Mouse (Mus musculus): ENCODE data around the gene Tmem222. TPM values are rescaled to one million over a fixed set of nuclear protein-coding genes. Genes with fewer than 3 reads are reported as not detected.

Tmem222 gene
- polyA plus RNA-seq, 1 experiment from 2014 or later = 82.8 TPM

DNA sequence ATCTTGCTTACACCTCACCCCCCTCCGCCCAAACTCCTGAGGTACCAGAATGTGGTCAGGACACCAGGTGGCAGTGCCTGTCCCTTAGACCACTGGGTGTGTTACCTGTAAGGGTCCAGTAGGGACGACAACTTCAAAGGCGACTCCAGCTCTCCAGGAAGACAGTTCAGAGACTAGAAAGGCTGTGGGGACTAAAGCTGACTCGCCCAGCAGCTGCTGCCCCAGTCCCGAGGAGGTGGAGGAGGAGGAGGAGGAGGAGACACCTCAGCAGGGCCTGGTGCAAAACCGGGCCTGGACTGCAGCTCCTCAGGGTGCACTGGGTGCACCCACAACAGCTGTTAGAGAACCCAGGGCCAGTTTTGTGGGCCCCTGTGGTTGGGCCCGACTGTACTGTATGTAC, 14.7 kb downstream of the Tmem222 start, which contains the start of gene Sytl1:
TSS of gene Sytl1 (minus strand) at position 232 of the 400 bp plus-strand sequence.
- Histone ChIP-seq H3K4me3 (ENCODE audit: low read depth, low read length) (no peak within 1 kb of the TSS), H3K4me2 (replicated peaks; ENCODE audit: low read depth, low read length) (no peak within 1 kb of the TSS), H3K27me3 (ENCODE audit: control insufficient read depth, insufficient read depth, low read length) (peaks cover 1% of the 10 kb centered on the region; the same call in 1 of the 2 replicates), H3K4me1 (replicated peaks; ENCODE audit: control insufficient read depth, insufficient read depth, low read length) (no peaks in the 10 kb centered on the region), H3K9ac (ENCODE audit: low read depth, low read length) (no peak within 1 kb of the TSS), H3K36me3 (ENCODE audit: control insufficient read depth, insufficient read depth, low read length) (peaks cover 9% of the 10 kb centered on the region), H3K9me3 (ENCODE audit: control insufficient read depth, low read length) (no peaks in the 10 kb centered on the region), H3K27ac (ENCODE audit: low read depth, low read length) (no peak within 1 kb of the TSS)
- DNase-seq (ENCODE audit: low spot score) (no peak), ATAC-seq (ENCODE audit: low FRiP score) (no peak)
- WGBS = 36% methylated on average over 7 of the region's 7 CpGs

DNA sequence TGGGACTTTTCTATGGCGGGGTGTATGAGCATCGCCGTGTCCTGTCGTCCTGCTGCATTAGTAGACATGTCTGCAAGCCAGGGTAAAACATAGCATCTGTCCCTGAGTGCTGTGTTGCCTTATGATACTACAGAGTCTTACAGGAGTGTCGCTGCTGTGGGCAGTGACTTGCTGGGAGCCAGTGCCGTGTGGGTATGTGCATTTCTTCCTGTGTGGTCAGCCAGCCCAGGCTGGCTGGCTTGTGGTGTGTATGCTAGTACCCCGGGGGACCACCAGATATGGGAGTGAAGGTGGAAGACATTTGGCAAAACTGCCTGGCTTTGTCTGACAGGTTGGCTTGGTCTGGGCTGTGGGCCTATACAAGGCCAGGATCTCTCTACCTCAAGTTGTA, 15.2 kb downstream of the Tmem222 start:
- Histone ChIP-seq H3K9ac (ENCODE audit: low read depth, low read length) (no peak overlapping the region), H3K4me3 (ENCODE audit: low read depth, low read length) (no peak overlapping the region), H3K36me3 (ENCODE audit: control insufficient read depth, insufficient read depth, low read length) (peaks cover 9% of the 10 kb centered on the region), H3K9me3 (ENCODE audit: control insufficient read depth, low read length) (no peaks in the 10 kb centered on the region), H3K27me3 (ENCODE audit: control insufficient read depth, insufficient read depth, low read length) (peaks cover 2% of the 10 kb centered on the region; the same call in 1 of the 2 replicates), H3K4me2 (replicated peaks; ENCODE audit: low read depth, low read length) (no peak overlapping the region), H3K4me1 (replicated peaks; ENCODE audit: control insufficient read depth, insufficient read depth, low read length) (no peaks in the 10 kb centered on the region), H3K27ac (ENCODE audit: low read depth, low read length) (no peak overlapping the region)
- DNase-seq (ENCODE audit: low spot score) (no peak), ATAC-seq (ENCODE audit: low FRiP score) (no peak)
- 61% methylated on average over 7 of the region's 7 CpGs for WGBS

DNA sequence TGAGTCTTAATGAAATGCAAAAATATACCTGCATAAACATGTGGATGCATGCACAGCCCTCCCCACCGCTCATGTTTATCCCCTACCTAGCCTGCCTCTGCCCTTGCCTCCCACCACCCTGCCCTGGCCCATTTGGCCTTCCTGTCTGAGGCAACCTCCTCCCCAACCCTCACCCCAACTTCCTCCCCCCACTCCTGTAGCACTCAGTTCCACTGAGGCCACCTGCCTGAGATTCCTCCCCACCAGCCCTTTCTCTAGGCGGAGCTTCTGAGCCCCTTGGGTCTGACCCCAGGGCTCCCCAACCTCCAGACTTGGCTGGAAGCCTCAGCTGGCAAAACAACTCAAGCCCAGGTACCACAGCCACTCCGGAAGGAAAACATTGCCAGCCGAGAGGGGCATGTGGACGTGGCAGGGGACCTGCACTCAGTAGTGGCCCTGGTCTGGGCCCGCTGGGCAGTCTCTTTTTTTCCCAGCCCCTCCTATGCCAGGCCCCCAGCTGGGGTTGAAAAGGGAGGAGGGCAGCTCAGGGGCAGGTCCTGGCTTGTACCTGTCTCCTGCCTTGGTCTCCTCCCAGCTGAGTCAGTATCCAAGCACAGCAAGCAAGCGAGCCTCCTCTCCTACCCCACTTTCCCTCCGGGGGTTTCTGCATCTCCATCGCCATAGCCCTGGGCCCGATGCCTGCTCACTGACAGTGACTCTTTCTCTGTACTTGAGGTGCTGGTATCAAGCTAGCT, 15.8 kb downstream of the Tmem222 start:
- no peak for ATAC-seq (ENCODE audit: low FRiP score)
- H3K4me3 ChIP-seq (ENCODE audit: low read depth, low read length) = no peak overlapping the region
- H3K36me3 ChIP-seq (ENCODE audit: control insufficient read depth, insufficient read depth, low read length) = peaks cover 9% of the 10 kb centered on the region
- H3K27me3 ChIP-seq (ENCODE audit: control insufficient read depth, insufficient read depth, low read length) = peaks cover 4% of the 10 kb centered on the region; the same call in 1 of the 2 replicates
- no peak overlapping the region for H3K27ac ChIP-seq (ENCODE audit: low read depth, low read length)
- H3K9ac ChIP-seq (ENCODE audit: low read depth, low read length) = no peak overlapping the region
- DNase-seq (ENCODE audit: low spot score) = no peak
- H3K9me3 ChIP-seq (ENCODE audit: control insufficient read depth, low read length) = no peaks in the 10 kb centered on the region
- 45% methylated on average over 10 of the region's 10 CpGs for WGBS
- H3K4me2 ChIP-seq (replicated peaks; ENCODE audit: low read depth, low read length) = no peak overlapping the region
- no peaks in the 10 kb centered on the region for H3K4me1 ChIP-seq (replicated peaks; ENCODE audit: control insufficient read depth, insufficient read depth, low read length)

DNA sequence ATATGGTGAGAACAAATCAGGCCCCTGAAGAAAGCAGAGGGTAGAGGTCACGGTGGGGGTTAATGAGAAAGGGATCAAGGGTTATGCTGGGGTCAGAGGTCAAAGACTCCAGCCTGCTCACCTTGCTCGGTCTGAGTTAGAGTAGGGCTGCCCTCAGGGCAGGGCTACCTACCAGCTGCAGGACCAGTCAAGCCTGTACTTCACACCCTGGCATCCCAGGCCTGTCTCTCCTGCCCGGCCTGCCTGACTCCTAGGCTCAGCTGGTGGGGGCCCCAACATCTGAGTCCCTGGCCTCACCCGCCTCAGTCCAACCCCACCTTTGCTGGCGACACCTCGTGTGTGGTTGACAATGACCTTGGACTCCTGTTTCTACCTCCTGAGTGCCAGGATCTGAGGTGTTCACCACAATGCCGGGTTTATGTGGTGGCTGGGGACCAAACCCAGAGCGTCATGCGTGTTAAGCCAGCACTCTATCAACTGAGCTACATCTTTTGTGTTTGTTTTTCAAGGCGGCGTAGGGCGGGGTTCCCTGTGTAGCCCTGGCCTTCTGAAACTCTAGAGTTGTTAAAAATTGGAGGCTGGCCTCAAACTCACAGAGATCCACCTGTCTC, 19.7 kb downstream of the Tmem222 start:
- DNase-seq (ENCODE audit: low spot score) = no peak
- 78% methylated on average over 12 of the region's 12 CpGs for WGBS
- peaks cover 15% of the 10 kb centered on the region for H3K27me3 ChIP-seq (ENCODE audit: control insufficient read depth, insufficient read depth, low read length)

DNA sequence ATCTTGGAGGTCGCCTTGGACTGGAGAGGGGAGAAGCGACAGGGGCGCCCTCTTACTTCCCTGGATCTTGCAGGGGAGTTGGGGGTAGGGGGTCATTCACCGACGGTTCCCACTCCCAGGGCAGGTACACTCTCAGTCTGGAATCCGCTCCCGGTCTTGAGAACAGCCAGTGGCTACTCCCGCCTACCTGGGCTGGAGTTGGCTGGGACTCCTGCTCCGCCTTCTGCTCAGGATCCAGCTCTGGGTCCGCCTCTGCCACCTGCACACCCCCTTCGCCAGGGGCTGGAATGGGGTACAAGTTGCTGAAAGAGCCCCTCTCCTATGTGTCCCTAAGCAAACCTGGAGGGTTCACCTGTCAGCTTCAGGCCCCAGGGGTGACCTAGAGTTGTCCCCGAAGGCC, 20.4 kb downstream of the Tmem222 start:
- DNase-seq (ENCODE audit: low spot score) (no peak), ATAC-seq (ENCODE audit: low FRiP score) (no peak)
- H3K36me3 ChIP-seq (ENCODE audit: control insufficient read depth, insufficient read depth, low read length) = no peaks in the 10 kb centered on the region
- 27% methylated on average over 12 of the region's 12 CpGs for WGBS
- no peaks in the 10 kb centered on the region for H3K4me1 ChIP-seq (replicated peaks; ENCODE audit: control insufficient read depth, insufficient read depth, low read length)
- H3K27ac ChIP-seq (ENCODE audit: low read depth, low read length) = no peak overlapping the region
- H3K9me3 ChIP-seq (ENCODE audit: control insufficient read depth, low read length) = no peaks in the 10 kb centered on the region
- H3K27me3 ChIP-seq (ENCODE audit: control insufficient read depth, insufficient read depth, low read length) = peaks cover 19% of the 10 kb centered on the region
- H3K4me2 ChIP-seq (replicated peaks; ENCODE audit: low read depth, low read length) = no peak overlapping the region
- H3K4me3 ChIP-seq (ENCODE audit: low read depth, low read length) = no peak overlapping the region
- no peak overlapping the region for H3K9ac ChIP-seq (ENCODE audit: low read depth, low read length)

More for the DNA sequence above, 19.7 kb downstream of the Tmem222 start:
- no peaks in the 10 kb centered on the region for H3K9me3 ChIP-seq (ENCODE audit: control insufficient read depth, low read length)
- H3K27ac ChIP-seq (ENCODE audit: low read depth, low read length) = no peak overlapping the region
- no peak overlapping the region for H3K4me3 ChIP-seq (ENCODE audit: low read depth, low read length)
- H3K36me3 ChIP-seq (ENCODE audit: control insufficient read depth, insufficient read depth, low read length) = no peaks in the 10 kb centered on the region
- no peak overlapping the region for H3K4me2 ChIP-seq (replicated peaks; ENCODE audit: low read depth, low read length)
- no peak for ATAC-seq (ENCODE audit: low FRiP score)
- no peak overlapping the region for H3K9ac ChIP-seq (ENCODE audit: low read depth, low read length)
- no peaks in the 10 kb centered on the region for H3K4me1 ChIP-seq (replicated peaks; ENCODE audit: control insufficient read depth, insufficient read depth, low read length)

DNA sequence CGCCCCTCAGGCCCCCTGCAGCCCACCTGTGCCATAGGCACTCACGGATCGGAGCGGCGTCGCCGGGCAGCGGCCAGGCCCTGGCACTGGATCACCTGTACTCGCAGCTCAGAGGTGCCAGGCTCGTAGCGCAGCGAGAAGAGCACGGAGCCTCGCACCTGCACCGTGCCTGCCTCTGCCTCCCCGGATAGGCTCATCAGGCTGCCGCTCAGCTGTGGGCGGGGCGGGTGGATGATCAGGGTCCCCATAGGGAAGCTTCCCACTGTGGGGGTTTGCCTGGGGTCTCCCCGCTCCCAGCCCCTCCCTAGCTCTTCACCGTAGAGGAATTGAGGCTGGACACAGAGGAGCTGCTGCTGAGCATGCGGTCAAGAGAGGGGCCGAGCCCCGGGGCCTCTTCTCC, 20.8 kb downstream of the Tmem222 start:
- Histone ChIP-seq H3K4me1 (replicated peaks; ENCODE audit: control insufficient read depth, insufficient read depth, low read length) (no peaks in the 10 kb centered on the region), H3K4me2 (replicated peaks; ENCODE audit: low read depth, low read length) (no peak overlapping the region), H3K27ac (ENCODE audit: low read depth, low read length) (no peak overlapping the region), H3K9me3 (ENCODE audit: control insufficient read depth, low read length) (no peaks in the 10 kb centered on the region), H3K36me3 (ENCODE audit: control insufficient read depth, insufficient read depth, low read length) (no peaks in the 10 kb centered on the region), H3K4me3 (ENCODE audit: low read depth, low read length) (no peak overlapping the region), H3K9ac (ENCODE audit: low read depth, low read length) (no peak overlapping the region), H3K27me3 (ENCODE audit: control insufficient read depth, insufficient read depth, low read length) (peaks cover 23% of the 10 kb centered on the region)
- DNase-seq (ENCODE audit: low spot score) (no peak), ATAC-seq (ENCODE audit: low FRiP score) (no peak)
- 24% methylated on average over 24 of the region's 24 CpGs for WGBS

DNA sequence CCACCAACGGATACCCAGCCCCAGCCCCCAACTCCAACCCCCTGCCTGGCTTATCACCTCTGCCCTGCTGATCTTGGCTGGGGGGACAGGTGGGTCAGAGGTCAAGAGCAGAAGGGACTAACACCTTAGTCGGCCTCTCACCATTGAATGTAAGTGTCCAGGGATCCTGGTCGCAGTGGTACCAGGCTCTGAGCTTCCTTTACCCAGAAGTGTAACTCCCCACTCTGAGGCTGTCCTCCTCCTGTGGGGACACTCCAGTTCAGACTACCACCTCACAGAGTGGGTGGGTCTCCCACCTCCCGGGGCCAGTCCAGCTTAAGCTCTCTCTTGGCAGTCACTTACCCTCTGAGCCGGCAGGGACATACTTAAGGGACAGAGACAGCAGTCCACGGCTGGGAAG, 22.2 kb downstream of the Tmem222 start:
- H3K4me2 ChIP-seq (replicated peaks; ENCODE audit: low read depth, low read length) = no peak overlapping the region
- ATAC-seq (ENCODE audit: low FRiP score) (no peak), DNase-seq (ENCODE audit: low spot score) (no peak)
- no peak overlapping the region for H3K9ac ChIP-seq (ENCODE audit: low read depth, low read length)
- H3K27ac ChIP-seq (ENCODE audit: low read depth, low read length) = no peak overlapping the region
- peaks cover 7% of the 10 kb centered on the region; the same call in 1 of the 2 replicates for H3K4me1 ChIP-seq (replicated peaks; ENCODE audit: control insufficient read depth, insufficient read depth, low read length)
- WGBS = 63% methylated on average over 6 of the region's 6 CpGs
- no peaks in the 10 kb centered on the region for H3K36me3 ChIP-seq (ENCODE audit: control insufficient read depth, insufficient read depth, low read length)
- no peaks in the 10 kb centered on the region for H3K9me3 ChIP-seq (ENCODE audit: control insufficient read depth, low read length)
- H3K27me3 ChIP-seq (ENCODE audit: control insufficient read depth, insufficient read depth, low read length) = peaks cover 37% of the 10 kb centered on the region
- no peak overlapping the region for H3K4me3 ChIP-seq (ENCODE audit: low read depth, low read length)

DNA sequence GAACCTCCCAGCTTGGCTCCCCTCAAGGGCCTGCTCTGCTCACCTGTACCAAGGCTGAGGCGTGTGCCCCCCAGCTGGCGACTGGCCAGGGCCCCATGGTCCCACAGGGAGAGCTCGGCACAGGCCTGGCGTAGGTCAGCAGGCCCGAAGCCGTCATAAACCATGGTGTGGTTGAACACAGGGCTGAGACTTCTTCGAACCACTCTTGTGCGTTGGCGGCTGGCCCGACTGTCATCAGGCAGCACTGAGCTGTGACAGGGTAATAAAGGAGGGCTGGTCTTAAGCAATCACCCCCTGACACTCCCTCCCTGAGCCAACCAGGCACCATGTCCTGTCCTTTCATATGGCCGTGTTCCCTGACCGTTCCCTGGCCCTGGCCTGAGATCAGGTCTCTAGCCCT, 24.2 kb downstream of the Tmem222 start:
- H3K9ac ChIP-seq (ENCODE audit: low read depth, low read length) = no peak overlapping the region
- 79% methylated on average over 12 of the region's 12 CpGs for WGBS
- no peak overlapping the region for H3K4me3 ChIP-seq (ENCODE audit: low read depth, low read length)
- H3K36me3 ChIP-seq (ENCODE audit: control insufficient read depth, insufficient read depth, low read length) = no peaks in the 10 kb centered on the region
- H3K27me3 ChIP-seq (ENCODE audit: control insufficient read depth, insufficient read depth, low read length) = peaks cover 50% of the 10 kb centered on the region
- no peak for ATAC-seq (ENCODE audit: low FRiP score)
- peaks cover 7% of the 10 kb centered on the region; the same call in 1 of the 2 replicates for H3K4me1 ChIP-seq (replicated peaks; ENCODE audit: control insufficient read depth, insufficient read depth, low read length)
- DNase-seq (ENCODE audit: low spot score) = no peak
- H3K4me2 ChIP-seq (replicated peaks; ENCODE audit: low read depth, low read length) = no peak overlapping the region
- H3K9me3 ChIP-seq (ENCODE audit: control insufficient read depth, low read length) = no peaks in the 10 kb centered on the region
- no peak overlapping the region for H3K27ac ChIP-seq (ENCODE audit: low read depth, low read length)

DNA sequence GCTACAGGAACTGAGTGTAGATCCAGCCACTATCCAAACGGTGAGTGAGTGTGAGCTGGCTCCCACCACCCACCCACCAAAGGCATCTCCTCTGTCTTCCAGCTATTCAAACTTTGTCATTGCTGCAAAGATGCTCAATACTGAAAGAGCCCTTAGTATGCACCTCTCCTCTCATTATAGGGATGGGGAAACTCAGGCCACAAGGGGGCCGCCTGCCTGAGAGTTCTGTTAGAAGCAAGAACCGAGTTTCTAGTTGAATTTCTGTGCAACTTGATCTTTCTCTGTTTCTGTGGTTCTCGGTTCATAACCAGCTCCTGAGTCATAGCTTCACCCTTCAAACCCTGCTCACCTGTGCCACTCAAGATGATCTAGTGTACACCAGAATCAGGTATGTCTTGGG, 25.5 kb downstream of the Tmem222 start:
- DNase-seq (ENCODE audit: low spot score) = no peak

More for the DNA sequence above, 25.5 kb downstream of the Tmem222 start:
- Histone ChIP-seq H3K4me2 (replicated peaks; ENCODE audit: low read depth, low read length) (no peak overlapping the region), H3K4me1 (replicated peaks; ENCODE audit: control insufficient read depth, insufficient read depth, low read length) (peaks cover 7% of the 10 kb centered on the region; the same call in 1 of the 2 replicates), H3K27ac (ENCODE audit: low read depth, low read length) (no peak overlapping the region), H3K9me3 (ENCODE audit: control insufficient read depth, low read length) (no peaks in the 10 kb centered on the region), H3K9ac (ENCODE audit: low read depth, low read length) (no peak overlapping the region), H3K27me3 (ENCODE audit: control insufficient read depth, insufficient read depth, low read length) (peaks cover 55% of the 10 kb centered on the region), H3K36me3 (ENCODE audit: control insufficient read depth, insufficient read depth, low read length) (no peaks in the 10 kb centered on the region), H3K4me3 (ENCODE audit: low read depth, low read length) (no peak overlapping the region)
- no peak for ATAC-seq (ENCODE audit: low FRiP score)
- WGBS = 37% methylated on average over 4 of the region's 4 CpGs
